Mouse (Mus musculus): ENCODE measurements around the gene Gm38392. TPM values are rescaled to one million over a fixed set of nuclear protein-coding genes. Genes with fewer than 3 reads are reported as not detected.
"Not testable (repeated sequence)": the region's sequence is repeated elsewhere in the genome, so short reads cannot be mapped to it uniquely, and the experiment has no call there.

Gm38392 gene
- polyA plus RNA-seq, 1 experiment: not detected

GRCm38 (mm10) chr3:88297321-88297851, 10.4 kb upstream of the Gm38392 start:
- H3K4me3 ChIP-seq (ENCODE audit: insufficient read depth, low read length): peak overlapping the region; percentile 92
- H3K4me1 ChIP-seq (ENCODE audit: control insufficient read depth, insufficient read depth, low read length): no peaks in the 10 kb centered on the region
- no peak for TF ChIP-seq CTCF (IDR thresholded peaks at IDR 0.05; ENCODE audit: borderline replicate concordance, insufficient read depth, low read length)
- no peak; the same call in 1 of the 2 replicates for TF ChIP-seq POLR2A (IDR thresholded peaks at IDR 0.05; ENCODE audit: low read depth, low read length)
- peak overlapping the region; percentile 81 for H3K27ac ChIP-seq (ENCODE audit: insufficient read depth, low read length)

GRCm38 (mm10) chr3:88296561-88297318, 9.7 kb upstream of the Gm38392 start, which contains the start of the genes Tsacc and Cct3:
Tsacc (minus strand) TSS chr3:88296999.
Cct3 (plus strand) TSS chr3:88297116.
- peak within 1 kb of the TSS; percentile 81 for H3K27ac ChIP-seq (ENCODE audit: insufficient read depth, low read length)
- H3K4me3 ChIP-seq (ENCODE audit: insufficient read depth, low read length): peak within 1 kb of the TSS; percentile 92
- no peaks in the 10 kb centered on the region for H3K4me1 ChIP-seq (ENCODE audit: control insufficient read depth, insufficient read depth, low read length)
- TF ChIP-seq POLR2A (IDR thresholded peaks at IDR 0.05; ENCODE audit: low read depth, low read length): peak; percentile 91
- no peak for TF ChIP-seq CTCF (IDR thresholded peaks at IDR 0.05; ENCODE audit: borderline replicate concordance, insufficient read depth, low read length)

GRCm38 (mm10) chr3:88296110-88296560, 9.1 kb upstream of the Gm38392 start:
- Histone ChIP-seq H3K4me1 (ENCODE audit: control insufficient read depth, insufficient read depth, low read length) (no peaks in the 10 kb centered on the region), H3K27ac (ENCODE audit: insufficient read depth, low read length) (peak overlapping the region; percentile 77), H3K4me3 (ENCODE audit: insufficient read depth, low read length) (peak overlapping the region; percentile 55)
- TF ChIP-seq CTCF (IDR thresholded peaks at IDR 0.05; ENCODE audit: borderline replicate concordance, insufficient read depth, low read length) (no peak), POLR2A (IDR thresholded peaks at IDR 0.05; ENCODE audit: low read depth, low read length) (no peak; the same call in 1 of the 2 replicates)

- H3K4me3 ChIP-seq (ENCODE audit: insufficient read depth, low read length): peak overlapping the region; percentile 55; the same call in 1 of the 2 replicates
Measured at GRCm38 (mm10) chr3:88295272-88295671, 8.3 kb upstream of the Gm38392 start.

GRCm38 (mm10) chr3:88291970-88292369, 5.0 kb upstream of the Gm38392 start:
- TF ChIP-seq POLR2A (IDR thresholded peaks at IDR 0.05; ENCODE audit: low read depth, low read length) (no peak), CTCF (IDR thresholded peaks at IDR 0.05; ENCODE audit: borderline replicate concordance, insufficient read depth, low read length) (no peak)
- Histone ChIP-seq H3K4me1 (ENCODE audit: control insufficient read depth, insufficient read depth, low read length) (no peaks in the 10 kb centered on the region), H3K27ac (ENCODE audit: insufficient read depth, low read length) (no peak overlapping the region), H3K4me3 (ENCODE audit: insufficient read depth, low read length) (no peak overlapping the region)

More at GRCm38 (mm10) chr3:88295272-88295671, 8.3 kb upstream of the Gm38392 start:
- not testable (repeated sequence) for H3K27ac ChIP-seq (ENCODE audit: insufficient read depth, low read length); H3K4me1 ChIP-seq (ENCODE audit: control insufficient read depth, insufficient read depth, low read length)

GRCm38 (mm10) chr3:88288133-88288713, 1.2 kb upstream of the Gm38392 start:
- H3K4me1 ChIP-seq (ENCODE audit: control insufficient read depth, insufficient read depth, low read length); H3K27ac ChIP-seq (ENCODE audit: insufficient read depth, low read length); H3K4me3 ChIP-seq (ENCODE audit: insufficient read depth, low read length): not testable (repeated sequence)

- not testable (repeated sequence) for H3K4me1 ChIP-seq (ENCODE audit: control insufficient read depth, insufficient read depth, low read length); H3K4me3 ChIP-seq (ENCODE audit: insufficient read depth, low read length); H3K27ac ChIP-seq (ENCODE audit: insufficient read depth, low read length)
Measured at GRCm38 (mm10) chr3:88285565-88285895, 1.5 kb downstream of the Gm38392 start.

GRCm38 (mm10) chr3:88284815-88285564, 2.0 kb downstream of the Gm38392 start:
- not testable (repeated sequence) for H3K4me3 ChIP-seq (ENCODE audit: insufficient read depth, low read length); H3K27ac ChIP-seq (ENCODE audit: insufficient read depth, low read length); H3K4me1 ChIP-seq (ENCODE audit: control insufficient read depth, insufficient read depth, low read length)

- H3K4me1 ChIP-seq (ENCODE audit: control insufficient read depth, insufficient read depth, low read length): not testable (repeated sequence)
Measured at GRCm38 (mm10) chr3:88281141-88281916, 5.7 kb downstream of the Gm38392 start.

GRCm38 (mm10) chr3:88280035-88280434, 7.0 kb downstream of the Gm38392 start:
- no peak overlapping the region for H3K27ac ChIP-seq (ENCODE audit: insufficient read depth, low read length)
- H3K4me1 ChIP-seq (ENCODE audit: control insufficient read depth, insufficient read depth, low read length): no peaks in the 10 kb centered on the region
- H3K4me3 ChIP-seq (ENCODE audit: insufficient read depth, low read length): no peak overlapping the region
- TF ChIP-seq CTCF (IDR thresholded peaks at IDR 0.05; ENCODE audit: borderline replicate concordance, insufficient read depth, low read length) (no peak), POLR2A (IDR thresholded peaks at IDR 0.05; ENCODE audit: low read depth, low read length) (no peak)

More at GRCm38 (mm10) chr3:88281141-88281916, 5.7 kb downstream of the Gm38392 start:
- not testable (repeated sequence) for H3K27ac ChIP-seq (ENCODE audit: insufficient read depth, low read length); H3K4me3 ChIP-seq (ENCODE audit: insufficient read depth, low read length)
